Comparison of ENCODE assay signal across 18 mouse cellular contexts in genomic region chr15:81891140-81891802, GRCm38 (mm10). TPM values are rescaled to one million over a fixed set of nuclear protein-coding genes. Genes with fewer than 3 reads are reported as not detected.
A peak's percentile ranks its signal among the peaks of the same experiment; 100 is the strongest.
DNase-seq lines count a peak whose midpoint lies in the region; ATAC-seq and TF ChIP-seq lines count a peak whose summit lies in the region.
"Had no signal": no experiment of that assay in that cellular context is flagged by ENCODE, and none has a peak within 500 bp of the region (broad histone marks: within the 10 kb centered on the region; RNA-seq: fewer than 3 reads in every experiment).

No protein-coding gene starts in this region.

- peaks cover 11 to 16% of the 10 kb centered on the region in 2 experiments; a peak in 3 of 4 replicates for H3K4me1 ChIP-seq in MEL (ENCODE audit: control insufficient read depth in 1 of 2, insufficient read depth in 2 of 2, low read length in 2 of 2)
- H3K4me1 ChIP-seq in liver, embryonic 16.5 days (ENCODE audit: control insufficient read depth, low read depth, low read length): peaks cover 26% of the 10 kb centered on the region
- H3K4me1 ChIP-seq: embryonic facial prominence, embryonic 10.5 days; hindbrain, embryonic 13.5 days; lung, embryonic 15.5 days; neural tube, embryonic 15.5 days had no signal

- H3K27ac ChIP-seq in layer of hippocampus, adult 2 months: peak overlapping the region; percentile 43; the same call in 1 of the 2 replicates
- H3K27ac ChIP-seq in MEL (ENCODE audit: control insufficient read depth, low read depth, low read length): peak overlapping the region; percentile 27
- H3K27ac ChIP-seq in left cerebral cortex, adult 2 months: peak overlapping the region; percentile 81
- H3K27ac ChIP-seq in liver, embryonic 16.5 days (ENCODE audit: low read length): peak overlapping the region; percentile 86
- H3K27ac ChIP-seq: embryonic facial prominence, embryonic 10.5 days; hindbrain, embryonic 13.5 days; lung, embryonic 15.5 days; neural tube, embryonic 15.5 days had no signal

- H3K4me2 ChIP-seq in liver, embryonic 16.5 days (ENCODE audit: low read depth, low read length): no peak overlapping the region
- H3K4me2 ChIP-seq: hindbrain, embryonic 13.5 days; lung, embryonic 15.5 days; neural tube, embryonic 15.5 days had no signal

- no peak for TF ChIP-seq EP300 in MEL (IDR thresholded peaks at IDR 0.05; ENCODE audit: low read depth in 1 of 2, low read length in 2 of 2)

- no peak for TF ChIP-seq CTCF in layer of hippocampus, adult 2 months (conservative IDR thresholded peaks at IDR 0.05)
- TF ChIP-seq CTCF in MEL (IDR thresholded peaks at IDR 0.05 in 2 of 3, conservative IDR thresholded peaks at IDR 0.05 in 1 of 3; ENCODE audit: control insufficient read depth in 1 of 3, insufficient read depth in 1 of 3, low read depth in 2 of 3, low read length in 3 of 3, poor library complexity in 1 of 3, severe bottlenecking in 1 of 3): no peak
- TF ChIP-seq CTCF in left cerebral cortex, adult 2 months (IDR thresholded peaks at IDR 0.05): no peak

- ATAC-seq in liver, embryonic 16.5 days (ENCODE audit: low read depth): peak; percentile 12; the same call in 1 of the 2 replicates
- ATAC-seq: CD4-positive, CD25-positive, alpha-beta regulatory T cell, adult 4 months had no signal

- H3K4me3 ChIP-seq in layer of hippocampus, adult 2 months: no peak overlapping the region
- no peak overlapping the region for H3K4me3 ChIP-seq in MEL (ENCODE audit: control insufficient read depth in 1 of 2, insufficient read depth in 1 of 2, low read depth in 2 of 2, low read length in 2 of 2)
- no peak overlapping the region for H3K4me3 ChIP-seq in left cerebral cortex, adult 2 months
- H3K4me3 ChIP-seq in liver, embryonic 16.5 days (ENCODE audit: low read depth, low read length): no peak overlapping the region
- H3K4me3 ChIP-seq: embryonic facial prominence, embryonic 10.5 days; hindbrain, embryonic 13.5 days; lung, embryonic 15.5 days; neural tube, embryonic 15.5 days had no signal

- WGBS in liver, embryonic 16.5 days (ENCODE audit: insufficient replicate concordance): 54% methylated on average over 7 of the region's 7 CpGs

- H3K27me3 ChIP-seq in MEL (ENCODE audit: control insufficient read depth in 1 of 2, insufficient read depth in 2 of 2, low read length in 2 of 2): no peaks in the 10 kb centered on the region
- H3K27me3 ChIP-seq in liver, embryonic 16.5 days (ENCODE audit: control insufficient read depth, insufficient read depth, low read depth, low read length): no peaks in the 10 kb centered on the region
- H3K27me3 ChIP-seq: hindbrain, embryonic 13.5 days; lung, embryonic 15.5 days; megakaryocyte, embryonic 14.5 days; neural tube, embryonic 15.5 days had no signal

- H3K36me3 ChIP-seq in MEL (ENCODE audit: control insufficient read depth in 1 of 2, insufficient read depth in 2 of 2, low read length in 2 of 2): peaks cover 17 to 22% of the 10 kb centered on the region in 2 experiments
- H3K36me3 ChIP-seq in liver, embryonic 16.5 days (ENCODE audit: control insufficient read depth, insufficient read depth): peaks cover 14% of the 10 kb centered on the region

- intact Hi-C loops in left cerebral cortex, adult 2 months (cut with DNase I): no loop called here

- TF ChIP-seq RAD21 in MEL (IDR thresholded peaks at IDR 0.05; ENCODE audit: low read depth, low read length): no peak

- DNase-seq in layer of hippocampus, adult 2 months (ENCODE audit: low spot score in 2 of 2): no peak
- DNase-seq in layer of hippocampus, adult 9-11 months: no peak
- DNase-seq in MEL (ENCODE audit: low read depth, low spot score): no peak
- DNase-seq in left cerebral cortex, adult 2 months (ENCODE audit: extremely low spot score in 1 of 2, low spot score in 2 of 2): peak in 1 of 2 experiments; percentile 42
- DNase-seq in Muller cell, postnatal 12 days (ENCODE audit: inconsistent ontology term): no peak
- DNase-seq in urinary bladder, adult 18-20 months (ENCODE audit: low spot score in 2 of 2): no peak
- DNase-seq: cerebellum, adult 9-11 months; gastrocnemius, postnatal 14 days; kidney, postnatal 25 days; layer of hippocampus, postnatal 36 days; thymus, postnatal 14 days had no signal

- H3K9ac ChIP-seq in MEL (ENCODE audit: control insufficient read depth, low read depth, low read length, poor library complexity, severe bottlenecking): no peak overlapping the region
- peak overlapping the region; percentile 25; the same call in 1 of the 2 replicates for H3K9ac ChIP-seq in liver, embryonic 16.5 days (ENCODE audit: low read depth, low read length)
- H3K9ac ChIP-seq: hindbrain, embryonic 13.5 days; lung, embryonic 15.5 days; neural tube, embryonic 15.5 days had no signal

- no peak for TF ChIP-seq POLR2A in MEL (IDR thresholded peaks at IDR 0.05; ENCODE audit: control insufficient read depth in 1 of 2, insufficient read depth in 1 of 2, low read depth in 1 of 2, low read length in 2 of 2, poor library complexity in 1 of 2)

- H3K9me3 ChIP-seq in MEL (replicated peaks; ENCODE audit: insufficient read depth, low read length): no peaks in the 10 kb centered on the region
- H3K9me3 ChIP-seq in liver, embryonic 16.5 days (replicated peaks; ENCODE audit: control insufficient read depth, low read length): no peaks in the 10 kb centered on the region
- H3K9me3 ChIP-seq: embryonic facial prominence, embryonic 10.5 days; hindbrain, embryonic 13.5 days; lung, embryonic 15.5 days; megakaryocyte, embryonic 14.5 days; neural tube, embryonic 15.5 days had no signal

- peaks cover 8% of the 10 kb centered on the region for H3K79me2 ChIP-seq in MEL (ENCODE audit: control insufficient read depth, insufficient read depth, low read length, poor library complexity)

TF ChIP-seq in MEL, 35 proteins besides CTCF, POLR2A, EP300 and RAD21:
- no peak for TF ChIP-seq SIN3A (IDR thresholded peaks at IDR 0.05; ENCODE audit: low read length)
- 0 out of 2 replicates have a peak, but pooled peaks have one; percentile 9 for TF ChIP-seq ETS1 (IDR thresholded peaks at IDR 0.05; ENCODE audit: low read depth, low read length)
- no peak for TF ChIP-seq ELF1 (IDR thresholded peaks at IDR 0.05; ENCODE audit: low read depth, low read length)
- no peak for TF ChIP-seq MEF2A (IDR thresholded peaks at IDR 0.05; ENCODE audit: extremely low read depth, insufficient replicate concordance, low read depth, low read length, poor library complexity, severe bottlenecking)
- TF ChIP-seq TBP (IDR thresholded peaks at IDR 0.05; ENCODE audit: low read depth, low read length): no peak
- TF ChIP-seq MYB (IDR thresholded peaks at IDR 0.05; ENCODE audit: low read depth, low read length): no peak
- no peak for TF ChIP-seq KAT2A (conservative IDR thresholded peaks at IDR 0.05; ENCODE audit: low read depth, low read length)

RNA-seq across cellular contexts. Expression of gene Aco2, which starts 19.2 kb away (rescaled TPM):
- 100 to 1,000 TPM; 442 to 446 TPM for total RNA-seq in layer of hippocampus, adult 2 months (2021)
- 241 and 248 TPM in 2 replicates for total RNA-seq in MEL (2012; rRNA removed)
- 1,000 to 10,000 TPM in 1 of 2 experiments, 100 to 1,000 TPM in 1; 447 to 1,242 TPM for polyA plus RNA-seq in MEL (2012; ENCODE audit: insufficient read depth in 1 of 2, insufficient read length in 2 of 2, low read depth in 1 of 2, low replicate concordance in 2 of 2, missing spikeins in 1 of 2)
- 100 to 1,000 TPM; 420 to 427 TPM for total RNA-seq in left cerebral cortex, adult 2 months (2021)
- 109 and 114 TPM in 2 replicates for polyA plus RNA-seq in liver, embryonic 16.5 days (2015; fragmentation: Nextera tagmentation; extraction: Ambion mirVana)

RNA-seq across cellular contexts. Expression of gene Phf5a, which starts 19.6 kb away (rescaled TPM):
- total RNA-seq in layer of hippocampus, adult 2 months (2021): 10 to 100 TPM; 33.0 to 36.8 TPM
- total RNA-seq in MEL (2012; rRNA removed): 112 and 128 TPM in 2 replicates
- 100 to 1,000 TPM in 1 of 2 experiments, not detected in 1; 164 TPM for polyA plus RNA-seq in MEL (2012; ENCODE audit: insufficient read depth in 1 of 2, insufficient read length in 2 of 2, low read depth in 1 of 2, low replicate concordance in 2 of 2, missing spikeins in 1 of 2)
- 10 to 100 TPM; 31.1 to 32.8 TPM for total RNA-seq in left cerebral cortex, adult 2 months (2021)
- polyA plus RNA-seq in liver, embryonic 16.5 days (2015; fragmentation: Nextera tagmentation; extraction: Ambion mirVana): 72.6 and 79.6 TPM in 2 replicates

RNA-seq across cellular contexts. Expression of gene Tob2, which starts 32.7 kb away (rescaled TPM):
- total RNA-seq in layer of hippocampus, adult 2 months (2021): 10 to 100 TPM; 28.6 to 38.4 TPM
- total RNA-seq in MEL (2012; rRNA removed): 21.6 and 23.5 TPM in 2 replicates
- polyA plus RNA-seq in MEL (2012; ENCODE audit: insufficient read depth in 1 of 2, insufficient read length in 2 of 2, low read depth in 1 of 2, low replicate concordance in 2 of 2, missing spikeins in 1 of 2): 10 to 100 TPM in 1 of 2 experiments, not detected in 1; 20.7 TPM
- total RNA-seq in left cerebral cortex, adult 2 months (2021): 10 to 100 TPM; 34.8 to 41.4 TPM
- polyA plus RNA-seq in liver, embryonic 16.5 days (2015; fragmentation: Nextera tagmentation; extraction: Ambion mirVana): 11.7 and 14.9 TPM in 2 replicates

RNA-seq across cellular contexts. Expression of gene Polr3h, which starts 34.8 kb away (rescaled TPM):
- 10 to 100 TPM; 44.8 to 51.4 TPM for total RNA-seq in layer of hippocampus, adult 2 months (2021)
- total RNA-seq in MEL (2012; rRNA removed): 87.9 and 109 TPM in 2 replicates
- 100 to 1,000 TPM in 1 of 2 experiments, not detected in 1; 304 TPM for polyA plus RNA-seq in MEL (2012; ENCODE audit: insufficient read depth in 1 of 2, insufficient read length in 2 of 2, low read depth in 1 of 2, low replicate concordance in 2 of 2, missing spikeins in 1 of 2)
- total RNA-seq in left cerebral cortex, adult 2 months (2021): 10 to 100 TPM; 50.1 to 56.8 TPM
- 53.2 and 55.3 TPM in 2 replicates for polyA plus RNA-seq in liver, embryonic 16.5 days (2015; fragmentation: Nextera tagmentation; extraction: Ambion mirVana)

RNA-seq across cellular contexts. Expression of gene Csdc2, which starts 45.3 kb away (rescaled TPM):
- total RNA-seq in layer of hippocampus, adult 2 months (2021): 10 to 100 TPM; 75.2 to 81.8 TPM
- total RNA-seq in MEL (2012; rRNA removed): not detected in 2 replicates
- polyA plus RNA-seq in MEL (2012; ENCODE audit: insufficient read depth in 1 of 2, insufficient read length in 2 of 2, low read depth in 1 of 2, low replicate concordance in 2 of 2, missing spikeins in 1 of 2): not detected
- total RNA-seq in left cerebral cortex, adult 2 months (2021): 10 to 100 TPM; 91.2 to 97.6 TPM
- 0.83 and 1.3 TPM in 2 replicates for polyA plus RNA-seq in liver, embryonic 16.5 days (2015; fragmentation: Nextera tagmentation; extraction: Ambion mirVana)
- polyA plus RNA-seq: CD4-positive, CD25-positive, alpha-beta regulatory T cell, adult 4 months had no signal

Comparison
In these comparisons a context has a peak if more than half of its experiments do, and no peak if none do; other contexts are left out.
1. H3K27ac ChIP-seq: peak in every context shown above with its lines; median percentile 86 in liver, embryonic 16.5 days; 81 in left cerebral cortex, adult 2 months; 43 in layer of hippocampus, adult 2 months; 27 in MEL.